Mouse (Mus musculus) adrenal gland, postnatal 10 days (tissue): ENCODE measurements around the gene Cgnl1. TPM values are rescaled to one million over a fixed set of nuclear protein-coding genes. Genes with fewer than 3 reads are reported as not detected.
A peak's percentile ranks its signal among the peaks of the same experiment; 100 is the strongest.

Experiments used
- DNase-seq: peaks from one replicate; pipeline ENCODE4 v3.0.0; 2021; ENCODE audit warnings: mixed read lengths
- total RNA-seq, 2 experiments: library from RNA; stranded (reverse); gene quantifications; 2 replicates each; pipeline ENCODE4 v1.2.3; 2021

The Cgnl1 gene
- total RNA-seq, 2 experiments from 2014 or later = 55.5 to 61.5 TPM

DNA sequence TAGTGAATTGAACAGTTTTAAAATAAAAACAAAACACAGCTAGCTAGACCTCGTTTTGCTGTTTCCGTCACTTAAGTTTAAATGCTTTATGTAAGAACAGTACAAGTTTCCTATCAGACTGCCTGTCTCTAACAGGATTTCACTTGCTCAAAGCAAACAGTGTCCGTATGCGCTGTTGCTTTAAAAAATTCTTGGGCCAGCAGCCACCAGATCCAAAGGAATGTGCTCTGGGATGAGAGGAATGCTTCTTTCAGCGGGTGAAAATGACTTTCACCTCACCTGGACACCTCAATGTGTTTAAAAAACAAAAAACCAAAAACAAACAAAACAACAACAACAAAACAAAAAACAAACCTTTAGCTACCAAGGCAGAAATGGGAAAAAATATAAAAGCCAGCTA, 54.4 kb downstream of the Cgnl1 start:
- DNase-seq = no peak

- DNase-seq = no peak
Observed at GRCm38 (mm10) chr9:71710776-71711175, 60.6 kb downstream of the Cgnl1 start.

DNA sequence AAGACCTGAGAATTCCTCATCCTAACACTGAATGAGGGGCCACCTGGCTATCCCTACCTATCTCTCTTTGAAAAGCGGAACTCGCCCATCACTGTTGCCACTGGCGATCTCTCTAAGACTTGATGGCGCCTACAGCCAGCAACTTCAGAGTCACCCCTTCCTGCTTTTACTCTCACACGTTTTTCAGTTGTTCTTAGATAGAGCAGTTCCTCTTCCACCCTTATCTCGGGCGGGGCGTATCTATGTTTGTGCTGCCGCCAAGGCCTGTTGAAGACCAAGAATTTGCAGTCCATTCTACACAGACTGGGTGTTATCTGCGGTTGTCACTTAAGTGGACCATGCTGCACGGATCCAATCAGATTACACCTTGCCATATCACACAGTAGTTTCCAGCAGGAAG, 62.2 kb downstream of the Cgnl1 start:
- no peak for DNase-seq

DNA sequence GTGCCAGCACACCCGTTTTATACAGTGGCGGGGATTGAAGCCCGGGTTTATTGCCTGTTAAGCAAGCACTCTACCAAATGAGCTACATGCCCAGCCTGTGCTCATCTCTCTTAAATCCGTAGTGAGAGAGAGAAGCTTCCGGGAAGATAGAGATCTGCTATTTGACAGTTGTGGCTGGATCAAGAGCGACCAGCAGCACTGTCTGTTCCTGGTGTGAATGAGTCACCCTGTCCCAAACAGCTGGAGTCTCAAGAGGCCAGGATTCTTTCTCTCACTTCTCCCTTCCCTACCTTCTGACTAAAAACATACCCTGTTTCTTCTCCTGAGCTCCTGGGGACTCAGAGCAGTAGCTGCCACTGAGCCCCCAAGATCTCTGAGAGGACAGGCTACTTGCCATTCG, 63.4 kb downstream of the Cgnl1 start:
- DNase-seq = no peak

DNA sequence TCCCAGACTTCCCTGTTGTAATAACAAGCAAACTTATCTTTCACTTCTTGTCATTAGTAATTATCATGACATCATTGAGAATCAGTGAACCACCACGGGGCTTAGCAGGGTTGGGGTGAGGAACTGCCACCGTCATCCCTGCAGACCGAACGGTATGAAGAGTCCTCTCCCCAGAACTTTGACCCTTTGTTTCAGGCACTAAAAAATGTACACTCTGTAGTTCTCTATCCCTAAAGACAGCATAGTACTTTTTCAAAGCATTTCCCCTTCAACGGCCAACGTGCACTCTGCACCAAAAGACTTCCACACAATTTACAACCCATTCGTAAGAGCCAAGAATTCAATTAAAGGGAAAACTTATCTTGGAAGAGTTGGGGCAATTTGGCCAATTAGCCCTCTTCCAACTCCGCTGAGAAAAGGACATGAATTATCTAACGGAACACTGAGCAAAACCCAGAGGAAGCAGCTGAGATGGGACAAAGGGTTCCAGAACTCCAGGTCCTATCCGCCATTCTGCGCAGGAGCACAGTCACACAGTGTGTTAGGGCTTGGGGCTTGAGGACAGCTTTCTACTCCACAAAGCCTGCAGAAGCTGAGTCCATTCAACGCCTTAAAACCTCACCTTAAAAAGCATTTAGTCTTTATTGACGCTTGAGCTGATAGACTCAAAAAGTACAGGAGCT, 66.9 kb downstream of the Cgnl1 start:
- no peak for DNase-seq

DNA sequence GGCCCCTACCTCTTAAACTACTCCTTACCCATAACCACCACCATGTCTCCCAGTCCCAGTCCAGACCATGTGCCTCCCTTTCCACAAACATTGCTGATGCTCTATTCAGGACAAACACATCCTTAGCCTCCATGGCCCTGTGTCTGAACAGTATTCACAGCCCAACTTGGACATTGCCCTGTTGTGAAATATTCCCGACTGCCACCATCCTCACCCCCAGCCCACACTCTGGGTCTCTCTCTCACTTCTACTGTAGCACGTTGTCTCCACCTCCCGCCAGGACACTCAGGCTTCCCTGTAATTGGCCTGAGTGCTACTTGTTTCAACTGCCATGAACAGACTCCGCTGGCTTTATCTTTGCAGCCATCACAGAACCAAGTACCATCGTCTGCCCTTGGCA, 72.3 kb downstream of the Cgnl1 start:
- no peak for DNase-seq

DNA sequence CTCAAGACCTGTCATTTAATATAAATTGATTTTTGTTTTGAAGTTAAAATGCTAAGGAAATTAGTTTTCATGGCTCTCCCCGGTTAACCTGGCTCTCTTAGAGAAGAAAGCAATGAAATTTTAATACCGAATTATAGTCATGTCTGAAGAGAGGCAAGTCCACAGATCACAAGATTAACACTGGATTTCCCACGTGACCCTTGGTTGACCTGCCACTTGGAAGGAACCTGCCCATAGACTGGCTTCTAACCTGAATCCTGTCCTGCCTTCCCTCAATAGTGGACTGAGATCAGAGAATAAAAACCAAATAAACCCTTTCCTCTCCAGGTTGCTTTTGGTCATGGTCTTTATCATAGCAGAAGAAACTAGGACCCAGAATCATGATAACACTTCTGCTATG, 73.3 kb downstream of the Cgnl1 start:
- DNase-seq = no peak

- no peak for DNase-seq
Observed at GRCm38 (mm10) chr9:71697189-71697588, 74.2 kb downstream of the Cgnl1 start.

GRCm38 (mm10) chr9:71696762-71697161, 74.6 kb downstream of the Cgnl1 start:
- peak; percentile 67 for DNase-seq

DNA sequence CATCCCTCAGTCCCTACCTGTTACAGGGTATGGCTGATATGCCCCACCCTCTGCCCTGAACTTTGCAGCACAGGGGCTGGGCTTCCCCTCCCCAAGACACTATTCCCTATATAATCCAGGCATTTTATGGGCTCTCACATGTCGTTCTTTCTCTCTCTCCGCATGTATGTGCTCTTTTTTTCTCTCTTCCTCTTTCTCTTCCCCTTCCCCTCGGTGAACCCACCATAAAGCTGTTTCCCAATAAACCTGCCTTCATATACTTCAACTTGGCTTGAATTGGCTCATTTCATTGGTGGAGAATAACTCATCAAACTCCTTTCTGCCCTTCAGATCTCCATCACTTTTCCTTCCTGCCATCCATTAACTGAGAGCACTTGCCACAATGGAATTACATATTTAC, 76.3 kb downstream of the Cgnl1 start:
- DNase-seq = no peak

- no peak for DNase-seq
Observed at GRCm38 (mm10) chr9:71694223-71694622, 77.2 kb downstream of the Cgnl1 start.

DNA sequence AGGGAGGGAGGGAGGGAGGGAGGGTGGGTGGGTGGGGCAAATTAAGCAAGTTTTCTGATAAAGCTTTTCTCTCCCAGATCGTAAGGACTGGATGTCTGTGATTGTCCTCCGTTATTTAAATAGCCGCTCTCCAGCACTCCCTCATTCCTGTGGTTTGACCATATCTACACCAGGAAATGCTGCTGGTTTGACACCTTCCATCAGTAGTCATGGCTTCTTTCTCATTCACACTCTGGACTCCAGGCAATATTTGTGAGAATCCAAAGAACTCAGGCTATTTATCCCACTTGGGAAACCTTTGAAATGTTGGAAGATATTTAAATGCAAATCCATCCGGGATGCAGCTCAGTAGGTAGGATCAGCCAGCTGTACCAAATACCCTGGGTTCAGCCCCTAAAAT, 77.6 kb downstream of the Cgnl1 start:
- DNase-seq = no peak

GRCm38 (mm10) chr9:71692165-71692564, 79.2 kb downstream of the Cgnl1 start:
- DNase-seq = no peak

GRCm38 (mm10) chr9:71689369-71690073, 81.9 kb downstream of the Cgnl1 start:
- DNase-seq = no peak

DNA sequence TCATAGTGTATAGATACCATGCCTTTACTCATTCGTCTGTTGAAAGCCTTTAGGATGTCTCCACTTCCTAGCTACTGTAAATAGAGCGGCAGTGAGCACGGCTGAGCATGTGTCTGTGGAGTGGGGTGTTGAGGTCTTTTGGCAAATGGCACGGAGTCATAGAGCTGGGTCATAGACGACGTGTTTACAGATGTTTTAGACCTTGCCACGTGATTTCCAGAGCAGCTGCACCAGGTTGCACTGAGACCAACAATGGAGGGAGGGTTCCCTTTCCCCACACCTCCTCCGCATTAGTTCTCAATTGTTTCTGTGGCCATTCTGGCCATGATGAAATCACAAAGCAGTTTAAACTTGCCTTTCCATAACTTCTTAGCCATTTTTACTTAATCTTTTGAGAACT, 84.9 kb downstream of the Cgnl1 start:
- DNase-seq = no peak

DNA sequence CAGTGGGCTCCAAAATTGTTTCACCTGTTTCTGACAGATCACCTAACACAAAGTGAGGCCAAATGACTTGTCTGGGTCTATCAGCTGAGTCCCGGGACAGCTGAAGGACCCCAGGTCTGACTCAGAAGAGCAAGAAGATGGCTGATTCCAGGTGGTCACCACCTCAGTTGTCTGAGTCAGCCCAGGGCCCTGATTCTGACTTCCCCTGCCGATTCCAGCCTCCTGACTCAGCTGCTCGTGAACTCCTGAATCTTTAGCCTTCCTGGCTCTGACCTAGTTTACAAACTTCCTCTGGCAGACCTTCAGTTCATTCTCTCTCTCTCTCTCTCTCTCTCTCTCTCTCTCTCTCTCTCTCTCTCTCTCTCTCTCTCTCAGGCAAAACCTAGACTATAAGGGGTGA, 86.6 kb downstream of the Cgnl1 start:
- DNase-seq = no peak

- DNase-seq = no peak
Observed at GRCm38 (mm10) chr9:71680381-71680780, 91.0 kb downstream of the Cgnl1 start.

DNA sequence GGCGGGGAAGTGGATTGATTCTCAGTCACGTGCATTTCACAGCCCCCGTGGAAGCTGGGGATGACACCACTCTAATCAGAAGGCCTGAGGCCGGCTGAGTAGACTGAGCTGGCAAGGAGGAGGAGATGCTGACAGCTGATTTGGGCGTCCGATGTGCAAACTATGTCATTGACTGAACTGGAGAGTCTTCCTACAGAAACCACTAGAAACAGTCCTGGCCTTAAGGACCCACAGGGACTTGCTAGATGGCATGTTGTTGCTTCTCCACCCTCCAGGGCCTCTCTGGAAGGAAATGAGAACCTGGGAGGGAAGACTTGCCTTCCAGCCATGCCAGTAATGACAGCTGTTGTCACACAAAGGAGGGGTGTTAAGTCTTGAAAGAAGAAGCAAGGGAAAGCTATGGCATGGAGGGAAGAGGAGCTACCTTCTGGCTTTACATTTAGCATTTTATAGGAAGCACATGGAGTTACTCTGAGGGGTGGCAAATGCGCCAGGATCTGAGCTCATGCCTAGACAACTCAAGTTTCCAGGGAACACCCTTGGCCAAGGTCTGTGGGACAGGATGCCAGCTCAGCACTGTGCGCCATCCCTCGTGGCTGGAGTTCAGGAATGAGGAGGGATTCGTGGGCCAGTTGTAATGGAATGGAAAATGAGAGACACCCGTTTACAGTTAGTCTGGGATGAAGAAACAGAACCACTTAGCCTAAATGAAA, 92.1 kb downstream of the Cgnl1 start:
- DNase-seq = peak; percentile 44

DNA sequence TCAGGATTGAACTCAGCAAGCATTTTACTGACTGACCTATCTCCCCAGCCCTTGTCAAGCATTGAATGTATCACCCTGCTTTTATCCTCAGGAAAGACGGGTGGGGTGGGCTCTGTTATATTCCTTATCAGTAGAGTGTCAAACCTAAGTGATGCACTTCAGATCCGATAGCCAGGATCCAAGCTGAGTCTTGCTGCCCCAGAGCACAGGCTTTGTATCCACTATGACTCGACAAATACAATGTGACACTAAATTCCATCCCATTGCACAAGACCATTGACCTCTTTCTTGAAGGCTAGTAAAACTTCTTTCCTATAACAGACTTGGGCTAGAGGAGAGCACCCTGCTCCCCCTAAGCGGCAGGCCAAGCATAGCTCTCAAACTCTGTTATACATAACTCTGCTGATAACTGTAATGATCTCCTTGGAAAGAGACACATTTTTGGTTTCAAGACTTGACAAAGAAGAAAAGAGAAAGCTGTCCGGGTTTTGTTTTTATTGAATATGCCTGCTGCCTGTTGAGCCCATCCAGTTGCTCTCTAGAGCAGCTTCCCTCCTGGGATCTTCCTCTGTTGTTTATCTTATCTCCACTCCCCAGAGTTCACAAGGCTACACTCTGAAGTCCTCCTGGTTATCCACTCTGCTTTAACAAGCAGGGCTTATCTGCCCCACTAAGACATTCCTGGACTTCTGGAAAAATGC, 94.3 kb downstream of the Cgnl1 start:
- no peak for DNase-seq

- DNase-seq = no peak
Observed at GRCm38 (mm10) chr9:71675799-71676414, 95.5 kb downstream of the Cgnl1 start.

GRCm38 (mm10) chr9:71675216-71675615, 96.2 kb downstream of the Cgnl1 start:
- no peak for DNase-seq

GRCm38 (mm10) chr9:71674476-71674875, 96.9 kb downstream of the Cgnl1 start:
- no peak for DNase-seq
